Mouse (Mus musculus): Measurements from ENCODE around the gene Acadl. TPM values are rescaled to one million over a fixed set of nuclear protein-coding genes. Genes with fewer than 3 reads are reported as not detected.

Acadl gene
- total and polyA plus RNA-seq, 2 experiments from 2014 or later: 5.4 to 55.4 TPM

DNA sequence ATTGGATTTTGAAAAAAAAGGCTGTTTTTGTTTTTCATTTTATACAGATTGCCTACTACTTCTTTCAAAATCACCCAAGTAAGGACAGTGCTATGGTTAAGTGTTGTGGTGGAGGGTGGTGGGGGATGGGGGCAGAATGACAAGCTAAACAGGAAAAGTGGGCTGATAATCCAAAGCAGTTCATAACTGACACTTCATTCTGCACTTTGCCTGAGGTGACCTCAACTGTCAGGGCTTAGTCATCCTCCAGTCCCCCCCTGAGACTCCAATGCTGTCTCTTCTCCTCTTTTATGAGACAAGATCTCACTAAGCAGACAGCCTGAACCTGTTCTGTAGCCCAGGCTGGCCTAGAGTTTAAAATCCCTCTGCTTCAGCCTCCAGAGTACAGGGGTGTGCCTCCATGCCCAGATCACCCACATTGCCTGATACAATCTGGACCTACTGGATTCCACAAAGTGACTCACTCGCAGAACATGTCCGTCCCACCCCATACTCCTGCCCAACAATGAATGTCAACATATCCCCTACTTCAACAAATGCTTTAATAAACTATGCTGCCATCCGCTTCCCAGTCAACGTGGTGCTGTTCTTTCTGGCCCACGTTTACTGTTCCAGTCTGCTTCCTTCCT lies 17.3 kb downstream of the Acadl start:
- no peak overlapping the region for H3K4me3 ChIP-seq (ENCODE audit: low read depth, low read length)
- H3K27ac ChIP-seq (ENCODE audit: low read depth, low read length): no peak overlapping the region
- 89% methylated on average over 5 of the region's 5 CpGs for WGBS
- H3K9ac ChIP-seq (replicated peaks; ENCODE audit: low read length, poor library complexity, severe bottlenecking): no peak overlapping the region
- no peaks in the 10 kb centered on the region for H3K4me1 ChIP-seq (ENCODE audit: insufficient read depth, low read length)
- H3K27me3 ChIP-seq (ENCODE audit: insufficient read depth, low read length): no peaks in the 10 kb centered on the region
- H3K36me3 ChIP-seq (ENCODE audit: insufficient read depth, low read length): peaks cover 3% of the 10 kb centered on the region; the same call in 1 of the 2 replicates
- no peaks in the 10 kb centered on the region for H3K9me3 ChIP-seq (ENCODE audit: low read length)
- DNase-seq (ENCODE audit: low spot score) (no peak), ATAC-seq (ENCODE audit: low FRiP score) (no peak)
- H3K4me2 ChIP-seq (ENCODE audit: low read depth, low read length, poor library complexity, severe bottlenecking): no peak overlapping the region
- TF ChIP-seq CTCF (IDR thresholded peaks at IDR 0.05): no peak

GRCm38 (mm10) chr1:66841938-66842337 lies 21.1 kb downstream of the Acadl start:
- Histone ChIP-seq H3K4me1 (ENCODE audit: insufficient read depth, low read length) (no peaks in the 10 kb centered on the region), H3K4me2 (ENCODE audit: low read depth, low read length, poor library complexity, severe bottlenecking) (no peak overlapping the region)

GRCm38 (mm10) chr1:66841510-66841909 lies 21.6 kb downstream of the Acadl start:
- H3K4me2 ChIP-seq (ENCODE audit: low read depth, low read length, poor library complexity, severe bottlenecking): no peak overlapping the region
- DNase-seq (ENCODE audit: low spot score): no peak
- no peaks in the 10 kb centered on the region for H3K4me1 ChIP-seq (ENCODE audit: insufficient read depth, low read length)
- TF ChIP-seq CTCF (IDR thresholded peaks at IDR 0.05): no peak
- ATAC-seq (ENCODE audit: low FRiP score): no peak
- peaks cover 3% of the 10 kb centered on the region; the same call in 1 of the 2 replicates for H3K36me3 ChIP-seq (ENCODE audit: insufficient read depth, low read length)
- H3K27me3 ChIP-seq (ENCODE audit: insufficient read depth, low read length): no peaks in the 10 kb centered on the region
- no peak overlapping the region for H3K4me3 ChIP-seq (ENCODE audit: low read depth, low read length)
- 89% methylated on average over 6 of the region's 6 CpGs for WGBS
- no peaks in the 10 kb centered on the region for H3K9me3 ChIP-seq (ENCODE audit: low read length)
- H3K27ac ChIP-seq (ENCODE audit: low read depth, low read length): no peak overlapping the region
- no peak overlapping the region for H3K9ac ChIP-seq (replicated peaks; ENCODE audit: low read length, poor library complexity, severe bottlenecking)

More at GRCm38 (mm10) chr1:66841938-66842337, 21.1 kb downstream of the Acadl start:
- no peak overlapping the region for H3K9ac ChIP-seq (replicated peaks; ENCODE audit: low read length, poor library complexity, severe bottlenecking)
- WGBS: 86% methylated on average over 10 of the region's 10 CpGs
- no peak for DNase-seq (ENCODE audit: low spot score)
- no peak overlapping the region for H3K27ac ChIP-seq (ENCODE audit: low read depth, low read length)
- no peak for TF ChIP-seq CTCF (IDR thresholded peaks at IDR 0.05)
- H3K36me3 ChIP-seq (ENCODE audit: insufficient read depth, low read length): peaks cover 3% of the 10 kb centered on the region; the same call in 1 of the 2 replicates
- no peaks in the 10 kb centered on the region for H3K9me3 ChIP-seq (ENCODE audit: low read length)
- ATAC-seq (ENCODE audit: low FRiP score): no peak
- H3K27me3 ChIP-seq (ENCODE audit: insufficient read depth, low read length): no peaks in the 10 kb centered on the region
- H3K4me3 ChIP-seq (ENCODE audit: low read depth, low read length): no peak overlapping the region

- ATAC-seq (ENCODE audit: low FRiP score): no peak
- H3K4me2 ChIP-seq (ENCODE audit: low read depth, low read length, poor library complexity, severe bottlenecking): no peak overlapping the region
- H3K27me3 ChIP-seq (ENCODE audit: insufficient read depth, low read length): no peaks in the 10 kb centered on the region
- H3K27ac ChIP-seq (ENCODE audit: low read depth, low read length): no peak overlapping the region
- no peak for DNase-seq (ENCODE audit: low spot score)
- H3K9ac ChIP-seq (replicated peaks; ENCODE audit: low read length, poor library complexity, severe bottlenecking): no peak overlapping the region
- TF ChIP-seq CTCF (IDR thresholded peaks at IDR 0.05): no peak
- no peak overlapping the region for H3K4me3 ChIP-seq (ENCODE audit: low read depth, low read length)
- H3K9me3 ChIP-seq (ENCODE audit: low read length): no peaks in the 10 kb centered on the region
- peaks cover 3% of the 10 kb centered on the region; the same call in 1 of the 2 replicates for H3K36me3 ChIP-seq (ENCODE audit: insufficient read depth, low read length)
- H3K4me1 ChIP-seq (ENCODE audit: insufficient read depth, low read length): no peaks in the 10 kb centered on the region
- 59% methylated on average over 7 of the region's 7 CpGs for WGBS
These were observed 23.2 kb downstream of the Acadl start for GRCm38 (mm10) chr1:66839755-66840438.

DNA sequence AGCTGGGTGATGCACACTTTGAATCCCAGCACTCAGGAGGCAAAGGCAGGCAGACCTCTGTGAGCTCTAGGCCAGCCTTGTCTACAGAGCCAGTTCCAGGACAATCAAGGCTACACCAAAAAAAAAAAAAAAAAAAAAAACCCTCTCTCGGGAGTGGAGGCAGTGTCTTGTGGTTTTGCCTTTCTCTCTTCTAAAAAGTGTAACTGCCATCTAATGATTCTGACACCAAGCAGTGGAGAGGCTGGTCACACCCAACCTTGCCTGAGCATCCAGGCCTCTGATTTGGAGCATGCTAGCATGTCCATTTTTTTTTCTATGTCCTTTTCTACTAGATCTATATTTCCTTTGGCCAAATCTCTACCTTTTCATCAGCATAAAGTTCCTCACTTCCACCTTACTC lies 23.9 kb downstream of the Acadl start:
- Histone ChIP-seq H3K27me3 (ENCODE audit: insufficient read depth, low read length) (no peaks in the 10 kb centered on the region), H3K4me2 (ENCODE audit: low read depth, low read length, poor library complexity, severe bottlenecking) (no peak overlapping the region), H3K4me3 (ENCODE audit: low read depth, low read length) (no peak overlapping the region), H3K27ac (ENCODE audit: low read depth, low read length) (no peak overlapping the region), H3K4me1 (ENCODE audit: insufficient read depth, low read length) (no peaks in the 10 kb centered on the region), H3K9ac (replicated peaks; ENCODE audit: low read length, poor library complexity, severe bottlenecking) (no peak overlapping the region), H3K9me3 (ENCODE audit: low read length) (no peaks in the 10 kb centered on the region), H3K36me3 (ENCODE audit: insufficient read depth, low read length) (peaks cover 3% of the 10 kb centered on the region; the same call in 1 of the 2 replicates)
- ATAC-seq (ENCODE audit: low FRiP score) (no peak), DNase-seq (ENCODE audit: low spot score) (no peak)
- 67% methylated on average over 1 of the region's 1 CpGs for WGBS
- no peak for TF ChIP-seq CTCF (IDR thresholded peaks at IDR 0.05)
